Mouse (Mus musculus): ENCODE results near the gene Nkx2-3. TPM values are rescaled to one million over a fixed set of nuclear protein-coding genes. Genes with fewer than 3 reads are reported as not detected.

The Nkx2-3 gene
- polyA plus RNA-seq, 1 experiment from 2014 or later = 0.20 TPM

DNA sequence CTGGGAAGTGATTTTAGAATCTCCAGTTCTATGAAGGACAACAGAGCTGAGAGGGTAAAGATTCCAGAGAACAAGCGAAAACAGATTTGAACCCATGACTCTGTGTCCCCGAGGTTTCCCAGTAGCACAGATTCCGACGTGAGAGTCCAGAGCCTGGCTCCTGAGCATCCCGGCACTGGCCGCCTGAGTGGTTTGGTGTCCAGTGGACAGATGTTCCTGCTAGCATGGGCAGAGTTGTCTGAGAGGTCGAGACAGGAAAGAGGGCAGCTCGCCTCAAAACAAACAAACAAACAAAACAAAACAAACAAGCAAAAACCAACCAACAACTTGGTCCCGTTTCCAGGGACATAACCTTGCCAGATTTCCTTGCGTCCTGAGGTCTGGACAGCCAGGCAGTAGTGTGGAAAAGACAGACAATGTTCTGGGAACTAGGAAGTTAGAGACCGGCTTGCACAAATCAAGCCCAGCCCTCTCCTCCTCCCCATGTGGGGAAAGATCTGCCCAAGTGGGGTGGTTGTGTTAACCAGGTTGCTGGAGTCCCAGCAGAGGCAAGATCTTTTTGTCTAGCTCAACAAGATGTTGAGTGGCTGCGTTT is 10.0 kb upstream of the Nkx2-3 start:
- ATAC-seq (ENCODE audit: low FRiP score) (no peak), DNase-seq (ENCODE audit: low spot score) (peak; percentile 50)
- Histone ChIP-seq H3K27me3 (ENCODE audit: control insufficient read depth, insufficient read depth, low read length) (peaks cover 99% of the 10 kb centered on the region), H3K36me3 (ENCODE audit: control insufficient read depth, insufficient read depth, low read length) (no peaks in the 10 kb centered on the region), H3K9ac (ENCODE audit: low read depth, low read length) (no peak overlapping the region), H3K9me3 (ENCODE audit: control insufficient read depth, low read length) (no peaks in the 10 kb centered on the region), H3K4me1 (replicated peaks; ENCODE audit: control insufficient read depth, insufficient read depth, low read length) (0 out of 2 replicates have a peak, but pooled peaks cover 3% of the 10 kb centered on the region), H3K27ac (ENCODE audit: low read depth, low read length) (no peak overlapping the region), H3K4me2 (replicated peaks; ENCODE audit: low read depth, low read length) (no peak overlapping the region), H3K4me3 (ENCODE audit: low read depth, low read length) (no peak overlapping the region)
- WGBS = 3% methylated on average over 12 of the region's 12 CpGs

DNA sequence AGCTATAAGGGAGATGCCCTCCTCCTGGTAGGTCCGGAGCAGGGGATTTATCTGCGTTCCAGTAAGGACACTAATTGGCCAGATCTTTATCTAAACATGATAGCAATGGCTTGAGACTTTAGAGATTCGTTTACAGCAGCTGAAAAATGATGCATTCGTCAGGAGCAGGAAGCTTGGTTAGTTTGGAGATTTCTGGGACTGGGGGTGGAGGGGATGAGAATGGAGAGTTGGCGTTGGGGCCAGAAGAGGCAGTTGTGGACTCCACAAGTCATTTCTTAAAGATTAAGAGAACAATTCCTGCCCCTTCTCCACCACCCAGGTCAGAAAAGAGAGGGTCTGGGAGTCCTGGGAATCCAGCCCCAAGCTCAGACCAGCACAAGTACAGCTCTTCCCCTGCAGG is 8.6 kb upstream of the Nkx2-3 start:
- H3K4me2 ChIP-seq (replicated peaks; ENCODE audit: low read depth, low read length) = no peak overlapping the region
- ATAC-seq (ENCODE audit: low FRiP score) (no peak), DNase-seq (ENCODE audit: low spot score) (no peak)
- H3K9ac ChIP-seq (ENCODE audit: low read depth, low read length) = no peak overlapping the region
- H3K27me3 ChIP-seq (ENCODE audit: control insufficient read depth, insufficient read depth, low read length) = peaks cover 95% of the 10 kb centered on the region
- 0 out of 2 replicates have a peak, but pooled peaks cover 3% of the 10 kb centered on the region for H3K4me1 ChIP-seq (replicated peaks; ENCODE audit: control insufficient read depth, insufficient read depth, low read length)
- no peak overlapping the region for H3K4me3 ChIP-seq (ENCODE audit: low read depth, low read length)
- no peak overlapping the region for H3K27ac ChIP-seq (ENCODE audit: low read depth, low read length)
- WGBS = 8% methylated on average over 5 of the region's 5 CpGs
- H3K9me3 ChIP-seq (ENCODE audit: control insufficient read depth, low read length) = no peaks in the 10 kb centered on the region
- no peaks in the 10 kb centered on the region for H3K36me3 ChIP-seq (ENCODE audit: control insufficient read depth, insufficient read depth, low read length)

DNA sequence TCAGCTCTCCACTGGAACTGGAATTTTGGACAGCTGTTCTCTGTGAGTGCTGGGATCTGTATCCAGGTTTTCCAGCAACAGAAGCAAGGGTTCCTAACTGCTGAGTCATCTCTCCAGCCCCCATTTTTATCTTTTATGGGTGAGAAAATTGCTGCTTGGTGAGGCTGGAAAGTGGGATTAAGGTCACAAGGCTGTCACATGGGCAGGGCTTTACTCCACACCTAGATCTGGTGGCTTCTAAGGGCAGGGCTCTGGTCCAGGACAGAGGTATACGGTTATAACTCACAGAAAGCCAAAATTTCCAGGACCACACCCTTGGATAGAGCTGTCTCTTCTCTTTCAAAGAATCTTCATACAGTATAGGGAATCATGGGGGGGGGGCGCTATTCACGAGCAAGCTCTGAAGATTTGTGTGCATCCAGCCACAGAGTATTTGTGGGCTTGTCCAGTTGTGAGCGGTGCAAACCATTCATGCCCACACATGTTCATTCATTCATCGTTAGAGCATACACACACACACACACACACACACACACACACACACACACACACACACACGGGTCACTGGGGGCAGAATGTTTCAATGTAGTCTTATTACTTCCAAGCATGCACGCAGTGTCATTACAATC is 7.5 kb upstream of the Nkx2-3 start:
- ATAC-seq (ENCODE audit: low FRiP score) = no peak
- H3K4me1 ChIP-seq (replicated peaks; ENCODE audit: control insufficient read depth, insufficient read depth, low read length) = no peaks in the 10 kb centered on the region
- H3K36me3 ChIP-seq (ENCODE audit: control insufficient read depth, insufficient read depth, low read length) = no peaks in the 10 kb centered on the region
- H3K4me2 ChIP-seq (replicated peaks; ENCODE audit: low read depth, low read length) = no peak overlapping the region
- no peak overlapping the region for H3K27ac ChIP-seq (ENCODE audit: low read depth, low read length)
- H3K4me3 ChIP-seq (ENCODE audit: low read depth, low read length) = no peak overlapping the region
- peak; percentile 24 for DNase-seq (ENCODE audit: low spot score)
- WGBS = 13% methylated on average over 7 of the region's 7 CpGs
- no peaks in the 10 kb centered on the region for H3K9me3 ChIP-seq (ENCODE audit: control insufficient read depth, low read length)
- peaks cover 91% of the 10 kb centered on the region for H3K27me3 ChIP-seq (ENCODE audit: control insufficient read depth, insufficient read depth, low read length)
- no peak overlapping the region for H3K9ac ChIP-seq (ENCODE audit: low read depth, low read length)

DNA sequence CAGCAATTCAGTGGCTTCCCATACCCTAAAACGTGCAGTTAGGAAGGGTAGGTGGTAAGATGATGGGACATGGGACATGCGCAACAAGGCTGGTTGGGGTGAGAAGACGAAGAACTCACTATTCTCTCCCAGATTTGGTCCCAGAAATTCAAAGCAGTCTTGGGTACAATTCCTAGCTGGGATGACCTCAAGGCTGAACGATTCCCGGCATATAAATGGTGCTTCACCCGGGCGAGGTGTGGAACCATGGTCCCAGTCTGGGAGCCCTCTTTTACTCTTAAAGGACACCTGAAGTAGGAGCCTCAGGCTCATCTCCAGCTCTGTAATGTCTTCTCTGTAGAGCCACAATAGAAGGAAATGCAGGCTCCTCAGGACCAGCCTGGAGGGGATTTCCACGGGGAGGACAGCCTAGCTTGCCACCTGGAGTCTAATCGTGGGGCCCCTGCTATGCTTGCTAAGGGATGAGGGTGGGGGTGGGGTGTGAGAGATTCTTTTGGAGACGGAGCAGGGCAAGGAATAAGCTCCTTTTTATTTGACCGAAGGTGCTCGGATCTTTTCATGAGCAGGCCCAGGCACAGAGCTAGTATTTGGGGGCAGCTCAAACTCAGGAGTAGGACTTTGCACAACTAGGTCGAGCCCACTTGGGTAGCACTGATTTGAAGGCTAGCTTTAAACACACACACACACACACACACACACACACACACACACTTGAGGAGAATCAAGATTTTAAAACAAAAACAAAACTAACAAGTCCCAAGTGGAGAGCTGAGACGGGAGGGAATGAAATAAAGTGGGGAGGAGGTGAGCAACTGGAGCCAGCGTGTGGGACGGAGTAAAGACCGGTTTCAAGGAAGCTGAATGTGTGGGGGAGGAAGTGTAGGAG is 6.2 kb upstream of the Nkx2-3 start:
- peak; percentile 57 for DNase-seq (ENCODE audit: low spot score)

DNA sequence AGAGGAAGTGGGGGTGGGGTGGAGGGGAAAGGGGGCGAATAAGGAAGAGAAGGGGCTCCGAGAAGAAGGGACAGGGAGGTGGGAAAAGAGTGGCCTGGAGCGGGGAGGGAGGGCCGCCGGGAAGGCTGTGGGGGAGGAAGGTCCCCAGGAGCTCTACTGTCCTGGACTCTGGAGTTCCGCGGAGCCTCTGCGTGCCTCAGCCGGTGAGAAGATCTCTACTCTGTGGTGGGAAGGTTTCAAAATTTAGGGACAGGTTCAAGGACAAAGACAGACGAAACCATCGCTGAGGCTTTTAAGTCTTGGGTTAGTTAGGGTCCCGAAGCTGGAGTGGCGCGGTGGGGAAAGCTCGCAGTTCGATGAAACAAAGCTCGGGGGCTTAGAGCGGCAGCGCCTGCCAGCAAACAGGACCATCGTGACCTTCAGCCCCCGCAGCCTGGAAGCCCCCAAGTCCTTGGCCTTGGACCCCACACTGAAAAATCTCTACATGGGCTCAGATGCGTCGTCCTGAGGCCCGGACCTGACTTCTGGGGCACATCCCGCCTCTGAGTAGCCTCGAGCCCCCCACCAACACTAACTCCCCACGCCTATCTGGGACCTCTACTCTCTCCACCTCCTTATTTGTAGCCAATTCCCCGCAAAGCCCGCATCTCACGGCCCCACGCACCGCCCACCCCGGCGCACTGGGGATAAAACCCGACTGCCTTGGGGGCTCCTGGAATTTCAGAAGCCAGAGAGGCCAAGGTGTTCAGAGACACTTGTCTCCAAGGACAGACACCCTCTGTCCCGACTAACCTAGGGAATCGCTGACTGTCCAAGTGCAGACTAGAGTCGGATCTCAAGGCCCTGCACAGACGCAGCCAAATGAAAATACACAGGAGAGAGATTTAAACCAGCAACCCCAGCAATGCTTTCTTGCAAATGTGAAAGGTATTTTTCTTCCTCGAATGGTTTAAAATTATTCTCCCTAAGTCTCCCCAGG is 5.3 kb upstream of the Nkx2-3 start:
- ATAC-seq (ENCODE audit: low FRiP score) = no peak

More for the DNA sequence above, 6.2 kb upstream of the Nkx2-3 start:
- no peak overlapping the region for H3K4me3 ChIP-seq (ENCODE audit: low read depth, low read length)
- no peak overlapping the region for H3K27ac ChIP-seq (ENCODE audit: low read depth, low read length)
- no peaks in the 10 kb centered on the region for H3K9me3 ChIP-seq (ENCODE audit: control insufficient read depth, low read length)
- WGBS = 2% methylated on average over 17 of the region's 17 CpGs
- no peak overlapping the region for H3K4me2 ChIP-seq (replicated peaks; ENCODE audit: low read depth, low read length)
- 0 out of 2 replicates have a peak, but pooled peaks cover 3% of the 10 kb centered on the region for H3K4me1 ChIP-seq (replicated peaks; ENCODE audit: control insufficient read depth, insufficient read depth, low read length)
- H3K36me3 ChIP-seq (ENCODE audit: control insufficient read depth, insufficient read depth, low read length) = no peaks in the 10 kb centered on the region
- no peak overlapping the region for H3K9ac ChIP-seq (ENCODE audit: low read depth, low read length)
- peaks cover 90% of the 10 kb centered on the region for H3K27me3 ChIP-seq (ENCODE audit: control insufficient read depth, insufficient read depth, low read length)
- no peak for ATAC-seq (ENCODE audit: low FRiP score)

DNA sequence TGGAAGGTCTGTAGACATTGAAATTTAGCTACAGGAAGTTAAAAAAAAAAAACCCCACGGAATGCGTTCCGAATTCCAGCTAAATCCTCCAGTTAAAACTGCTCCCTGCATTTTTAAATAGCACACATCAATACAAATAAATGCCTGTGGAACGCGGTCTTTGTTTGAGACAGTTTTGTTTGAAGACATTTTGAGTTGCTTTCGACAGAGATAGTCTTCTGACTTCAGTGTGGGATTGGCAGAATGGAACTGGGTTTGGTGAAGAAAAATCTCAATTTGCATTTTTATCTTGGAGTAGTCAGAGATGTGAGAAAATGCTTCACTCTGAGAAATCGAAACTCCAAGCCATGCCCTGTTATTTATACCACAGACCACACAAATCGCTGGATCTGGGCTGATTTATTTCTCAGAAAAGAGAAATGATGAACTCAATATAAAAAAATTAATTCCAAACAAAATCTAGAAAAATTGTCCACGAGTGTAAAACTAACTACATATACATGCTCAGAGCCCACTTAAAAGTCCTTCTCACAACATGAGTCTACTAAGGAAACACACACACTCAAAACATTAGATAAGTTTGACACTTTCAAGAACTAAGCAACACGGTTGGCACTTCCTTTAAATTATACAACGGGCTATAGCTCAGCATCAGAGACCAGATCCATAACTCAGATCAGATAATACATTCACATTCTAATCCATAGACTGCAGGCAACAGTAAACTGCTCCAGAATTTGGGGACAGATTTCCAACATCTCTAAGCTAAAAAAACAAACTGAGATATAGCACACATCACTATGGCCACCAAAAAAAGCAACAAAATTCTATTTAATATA is 4.1 kb upstream of the Nkx2-3 start:
- Histone ChIP-seq H3K27ac (ENCODE audit: low read depth, low read length) (no peak overlapping the region), H3K4me1 (replicated peaks; ENCODE audit: control insufficient read depth, insufficient read depth, low read length) (peaks cover 11% of the 10 kb centered on the region), H3K27me3 (ENCODE audit: control insufficient read depth, insufficient read depth, low read length) (peaks cover 90% of the 10 kb centered on the region), H3K4me3 (ENCODE audit: low read depth, low read length) (no peak overlapping the region), H3K36me3 (ENCODE audit: control insufficient read depth, insufficient read depth, low read length) (no peaks in the 10 kb centered on the region), H3K9me3 (ENCODE audit: control insufficient read depth, low read length) (no peaks in the 10 kb centered on the region), H3K9ac (ENCODE audit: low read depth, low read length) (no peak overlapping the region), H3K4me2 (replicated peaks; ENCODE audit: low read depth, low read length) (no peak overlapping the region)
- 3% methylated on average over 11 of the region's 11 CpGs for WGBS
- ATAC-seq (ENCODE audit: low FRiP score) (no peak), DNase-seq (ENCODE audit: low spot score) (peak; percentile 58)

More for the DNA sequence above, 5.3 kb upstream of the Nkx2-3 start:
- H3K36me3 ChIP-seq (ENCODE audit: control insufficient read depth, insufficient read depth, low read length) = no peaks in the 10 kb centered on the region
- no peak overlapping the region for H3K4me3 ChIP-seq (ENCODE audit: low read depth, low read length)
- peaks cover 90% of the 10 kb centered on the region for H3K27me3 ChIP-seq (ENCODE audit: control insufficient read depth, insufficient read depth, low read length)
- peak; percentile 56 for DNase-seq (ENCODE audit: low spot score)
- H3K9me3 ChIP-seq (ENCODE audit: control insufficient read depth, low read length) = no peaks in the 10 kb centered on the region
- WGBS = under 1% methylated on average over 39 of the region's 40 CpGs
- no peak overlapping the region for H3K9ac ChIP-seq (ENCODE audit: low read depth, low read length)
- 0 out of 2 replicates have a peak, but pooled peaks cover 6% of the 10 kb centered on the region for H3K4me1 ChIP-seq (replicated peaks; ENCODE audit: control insufficient read depth, insufficient read depth, low read length)
- H3K4me2 ChIP-seq (replicated peaks; ENCODE audit: low read depth, low read length) = no peak overlapping the region
- no peak overlapping the region for H3K27ac ChIP-seq (ENCODE audit: low read depth, low read length)

DNA sequence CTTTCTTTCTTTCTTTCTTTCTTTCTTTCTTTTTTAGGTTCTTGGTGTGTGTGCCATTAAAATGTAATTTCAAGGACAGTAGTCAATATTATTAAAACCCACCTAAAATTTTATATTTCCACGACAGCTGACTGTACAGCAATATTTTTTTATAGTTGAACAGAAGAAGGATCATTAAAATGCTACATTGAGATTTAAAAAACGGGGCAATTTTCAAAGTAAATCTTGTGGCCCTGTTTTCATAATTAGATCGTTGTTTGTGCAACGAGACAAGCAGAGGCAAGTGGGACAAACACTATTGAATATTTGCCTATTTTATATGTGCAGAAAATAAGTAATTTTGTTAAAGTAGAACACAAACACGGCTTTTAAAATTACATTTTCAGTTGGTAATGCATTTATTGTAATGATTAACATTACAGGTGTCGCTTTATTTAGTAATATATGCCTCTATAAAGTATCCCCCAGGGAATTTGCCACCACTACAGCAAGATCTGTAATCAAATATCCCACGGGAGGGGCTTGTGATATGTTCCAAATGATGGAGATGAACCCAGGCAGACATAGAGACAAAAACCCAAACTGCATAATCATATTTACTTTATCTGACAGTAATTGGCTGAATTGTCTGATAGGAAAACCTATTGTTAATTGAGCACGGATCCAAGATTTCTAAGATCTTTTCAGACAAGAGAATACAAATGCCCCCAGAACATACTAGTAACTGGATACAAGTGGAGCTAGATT is 3.2 kb upstream of the Nkx2-3 start:
- peaks cover 11% of the 10 kb centered on the region for H3K4me1 ChIP-seq (replicated peaks; ENCODE audit: control insufficient read depth, insufficient read depth, low read length)
- no peak overlapping the region for H3K9ac ChIP-seq (ENCODE audit: low read depth, low read length)
- H3K27ac ChIP-seq (ENCODE audit: low read depth, low read length) = no peak overlapping the region
- DNase-seq (ENCODE audit: low spot score) (peak; percentile 52), ATAC-seq (ENCODE audit: low FRiP score) (no peak)
- H3K9me3 ChIP-seq (ENCODE audit: control insufficient read depth, low read length) = no peaks in the 10 kb centered on the region
- WGBS = 9% methylated on average over 8 of the region's 8 CpGs
- no peak overlapping the region for H3K4me3 ChIP-seq (ENCODE audit: low read depth, low read length)
- no peak overlapping the region for H3K4me2 ChIP-seq (replicated peaks; ENCODE audit: low read depth, low read length)
- peaks cover 89% of the 10 kb centered on the region for H3K27me3 ChIP-seq (ENCODE audit: control insufficient read depth, insufficient read depth, low read length)
- H3K36me3 ChIP-seq (ENCODE audit: control insufficient read depth, insufficient read depth, low read length) = no peaks in the 10 kb centered on the region
